Mouse (Mus musculus): ENCODE results near the gene Taar8a. TPM values are rescaled to one million over a fixed set of nuclear protein-coding genes. Genes with fewer than 3 reads are reported as not detected.

Gene Taar8a
- total and polyA plus RNA-seq, 3 experiments, result not detected

DNA sequence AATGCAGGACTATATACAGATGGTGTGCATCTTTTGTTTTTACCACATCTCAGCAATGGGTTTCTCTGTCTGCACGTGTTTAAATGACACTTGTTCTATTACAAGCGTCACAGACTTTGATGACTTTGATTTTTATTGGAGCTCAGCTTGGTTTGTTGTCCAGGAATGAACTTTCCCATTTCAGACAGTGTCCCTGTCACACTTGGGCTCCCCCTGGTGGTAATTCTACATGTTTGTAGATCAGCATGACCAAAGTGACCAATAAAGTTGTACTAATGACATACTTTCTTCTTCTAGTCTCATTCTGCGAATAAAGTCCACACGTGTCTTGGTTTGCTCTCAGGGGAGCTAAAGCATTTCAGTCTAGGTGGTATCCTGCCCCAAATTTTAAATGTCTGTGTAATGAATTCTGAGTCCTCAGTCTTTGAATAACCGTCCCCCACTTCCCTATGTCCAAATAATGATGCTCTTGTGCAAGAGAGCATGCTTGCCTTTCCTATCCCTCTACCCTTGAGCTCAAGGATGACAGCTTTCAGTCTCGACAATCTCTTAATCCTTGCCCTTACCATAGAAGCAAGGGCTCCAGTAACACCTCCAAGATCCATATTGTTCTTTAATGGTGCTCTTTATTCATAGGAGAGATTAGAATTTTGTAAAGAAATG, 34.9 kb downstream of the Taar8a start:
- Histone ChIP-seq H3K27ac (ENCODE audit: control insufficient read depth, low read depth, low read length) (no peak overlapping the region), H3K4me3 (ENCODE audit: control insufficient read depth in 1 of 2, insufficient read depth in 1 of 2, low read depth in 2 of 2, low read length in 2 of 2) (no peak overlapping the region), H3K36me3 (ENCODE audit: control insufficient read depth in 1 of 2, insufficient read depth in 2 of 2, low read length in 2 of 2) (no peaks in the 10 kb centered on the region), H3K9ac (ENCODE audit: control insufficient read depth, low read depth, low read length, poor library complexity, severe bottlenecking) (no peak overlapping the region), H3K9me3 (replicated peaks; ENCODE audit: insufficient read depth, low read length) (no peaks in the 10 kb centered on the region), H3K79me2 (ENCODE audit: control insufficient read depth, insufficient read depth, low read length, poor library complexity) (no peaks in the 10 kb centered on the region), H3K27me3 (ENCODE audit: control insufficient read depth in 1 of 2, insufficient read depth in 2 of 2, low read length in 2 of 2) (peaks cover 0 to 2% of the 10 kb centered on the region in 2 experiments; a peak in 3 of 4 replicates), H3K4me1 (ENCODE audit: control insufficient read depth in 1 of 2, insufficient read depth in 2 of 2, low read length in 2 of 2) (no peaks in the 10 kb centered on the region; a peak in 1 of 4 replicates)
- TF ChIP-seq MAX (IDR thresholded peaks at IDR 0.05; ENCODE audit: low read length) (no peak), ZC3H11A (IDR thresholded peaks at IDR 0.05; ENCODE audit: low read depth, low read length) (0 out of 2 replicates have a peak, but pooled peaks have one; percentile 8), MYC (IDR thresholded peaks at IDR 0.05; ENCODE audit: low read depth, low read length) (no peak), GATA1 (IDR thresholded peaks at IDR 0.05; ENCODE audit: low read depth, low read length) (no peak), SMC3 (IDR thresholded peaks at IDR 0.05; ENCODE audit: low read depth, low read length) (peak; percentile 75), CTCF (IDR thresholded peaks at IDR 0.05 in 2 of 3, conservative IDR thresholded peaks at IDR 0.05 in 1 of 3; ENCODE audit: control insufficient read depth in 1 of 3, insufficient read depth in 1 of 3, low read depth in 2 of 3, low read length in 3 of 3, poor library complexity in 1 of 3, severe bottlenecking in 1 of 3) (peak; percentile 48 to 78 (median 73)), RAD21 (IDR thresholded peaks at IDR 0.05; ENCODE audit: low read depth, low read length) (peak; percentile 42)
- peak; percentile 62 for DNase-seq (ENCODE audit: low read depth, low spot score)

Other genes starting within 250 kb of the Taar8a start
- not detected in 2 replicates for gene Vnn3, start 225.0 kb upstream of the Taar8a start, total RNA-seq (2012; rRNA removed)
- not detected for gene Vnn3, start 225.0 kb upstream of the Taar8a start, polyA plus RNA-seq (2012; ENCODE audit: insufficient read depth in 1 of 2, insufficient read length in 2 of 2, low read depth in 1 of 2, low replicate concordance in 2 of 2, missing spikeins in 1 of 2)
- not detected in 2 replicates for gene Vnn1, start 181.8 kb upstream of the Taar8a start, total RNA-seq (2012; rRNA removed)
- not detected for gene Vnn1, start 181.8 kb upstream of the Taar8a start, polyA plus RNA-seq (2012; ENCODE audit: insufficient read depth in 1 of 2, insufficient read length in 2 of 2, low read depth in 1 of 2, low replicate concordance in 2 of 2, missing spikeins in 1 of 2)
- gene Taar1, start 156.1 kb upstream of the Taar8a start, total RNA-seq (2012; rRNA removed), result not detected in 2 replicates
- gene Taar1, start 156.1 kb upstream of the Taar8a start, polyA plus RNA-seq (2012; ENCODE audit: insufficient read depth in 1 of 2, insufficient read length in 2 of 2, low read depth in 1 of 2, low replicate concordance in 2 of 2, missing spikeins in 1 of 2), result not detected
- gene Taar2, start 137.9 kb upstream of the Taar8a start, total RNA-seq (2012; rRNA removed), result not detected in 2 replicates
- gene Taar2, start 137.9 kb upstream of the Taar8a start, polyA plus RNA-seq (2012; ENCODE audit: insufficient read depth in 1 of 2, insufficient read length in 2 of 2, low read depth in 1 of 2, low replicate concordance in 2 of 2, missing spikeins in 1 of 2), result not detected
- gene Taar3, start 126.9 kb upstream of the Taar8a start, total RNA-seq (2012; rRNA removed), result not detected in 2 replicates
- gene Taar3, start 126.9 kb upstream of the Taar8a start, polyA plus RNA-seq (2012; ENCODE audit: insufficient read depth in 1 of 2, insufficient read length in 2 of 2, low read depth in 1 of 2, low replicate concordance in 2 of 2, missing spikeins in 1 of 2), result not detected
- gene Taar4, start 116.0 kb upstream of the Taar8a start, total RNA-seq (2012; rRNA removed), result not detected in 2 replicates
- gene Taar4, start 116.0 kb upstream of the Taar8a start, polyA plus RNA-seq (2012; ENCODE audit: insufficient read depth in 1 of 2, insufficient read length in 2 of 2, low read depth in 1 of 2, low replicate concordance in 2 of 2, missing spikeins in 1 of 2), result not detected
- gene Taar5, start 105.8 kb upstream of the Taar8a start, total RNA-seq (2012; rRNA removed), result not detected in 2 replicates
- gene Taar5, start 105.8 kb upstream of the Taar8a start, polyA plus RNA-seq (2012; ENCODE audit: insufficient read depth in 1 of 2, insufficient read length in 2 of 2, low read depth in 1 of 2, low replicate concordance in 2 of 2, missing spikeins in 1 of 2), result not detected
- gene Taar6, start 90.9 kb upstream of the Taar8a start, total RNA-seq (2012; rRNA removed), result not detected in 2 replicates
- not detected for gene Taar6, start 90.9 kb upstream of the Taar8a start, polyA plus RNA-seq (2012; ENCODE audit: insufficient read depth in 1 of 2, insufficient read length in 2 of 2, low read depth in 1 of 2, low replicate concordance in 2 of 2, missing spikeins in 1 of 2)
- gene Taar7a, start 83.0 kb upstream of the Taar8a start, total RNA-seq (2012; rRNA removed), result not detected in 2 replicates
- not detected for gene Taar7a, start 83.0 kb upstream of the Taar8a start, polyA plus RNA-seq (2012; ENCODE audit: insufficient read depth in 1 of 2, insufficient read length in 2 of 2, low read depth in 1 of 2, low replicate concordance in 2 of 2, missing spikeins in 1 of 2)
- gene Taar7b, start 76.6 kb upstream of the Taar8a start, total RNA-seq (2012; rRNA removed), result not detected in 2 replicates
- gene Taar7b, start 76.6 kb upstream of the Taar8a start, polyA plus RNA-seq (2012; ENCODE audit: insufficient read depth in 1 of 2, insufficient read length in 2 of 2, low read depth in 1 of 2, low replicate concordance in 2 of 2, missing spikeins in 1 of 2), result not detected
- not detected in 2 replicates for gene Taar7d, start 49.3 kb upstream of the Taar8a start, total RNA-seq (2012; rRNA removed)
- gene Taar7d, start 49.3 kb upstream of the Taar8a start, polyA plus RNA-seq (2012; ENCODE audit: insufficient read depth in 1 of 2, insufficient read length in 2 of 2, low read depth in 1 of 2, low replicate concordance in 2 of 2, missing spikeins in 1 of 2), result not detected
- gene Taar7e, start 38.9 kb upstream of the Taar8a start, total RNA-seq (2012; rRNA removed), result not detected in 2 replicates
- gene Taar7e, start 38.9 kb upstream of the Taar8a start, polyA plus RNA-seq (2012; ENCODE audit: insufficient read depth in 1 of 2, insufficient read length in 2 of 2, low read depth in 1 of 2, low replicate concordance in 2 of 2, missing spikeins in 1 of 2), result not detected
- not detected in 2 replicates for gene Taar7f, start 27.0 kb upstream of the Taar8a start, total RNA-seq (2012; rRNA removed)
- gene Taar7f, start 27.0 kb upstream of the Taar8a start, polyA plus RNA-seq (2012; ENCODE audit: insufficient read depth in 1 of 2, insufficient read length in 2 of 2, low read depth in 1 of 2, low replicate concordance in 2 of 2, missing spikeins in 1 of 2), result not detected
- gene Taar8b, start 15.8 kb downstream of the Taar8a start, total RNA-seq (2012; rRNA removed), result not detected in 2 replicates
- not detected for gene Taar8b, start 15.8 kb downstream of the Taar8a start, polyA plus RNA-seq (2012; ENCODE audit: insufficient read depth in 1 of 2, insufficient read length in 2 of 2, low read depth in 1 of 2, low replicate concordance in 2 of 2, missing spikeins in 1 of 2)
- gene Taar8c, start 25.4 kb downstream of the Taar8a start, total RNA-seq (2012; rRNA removed), result not detected in 2 replicates
- not detected for gene Taar8c, start 25.4 kb downstream of the Taar8a start, polyA plus RNA-seq (2012; ENCODE audit: insufficient read depth in 1 of 2, insufficient read length in 2 of 2, low read depth in 1 of 2, low replicate concordance in 2 of 2, missing spikeins in 1 of 2)
- not detected in 2 replicates for gene Taar9, start 33.0 kb downstream of the Taar8a start, total RNA-seq (2012; rRNA removed)
- gene Taar9, start 33.0 kb downstream of the Taar8a start, polyA plus RNA-seq (2012; ENCODE audit: insufficient read depth in 1 of 2, insufficient read length in 2 of 2, low read depth in 1 of 2, low replicate concordance in 2 of 2, missing spikeins in 1 of 2), result not detected
- gene Stx7, start 72.8 kb downstream of the Taar8a start, total RNA-seq (2012; rRNA removed), result 32.6 and 36.1 TPM in 2 replicates
- gene Stx7, start 72.8 kb downstream of the Taar8a start, polyA plus RNA-seq (2012; ENCODE audit: insufficient read depth in 1 of 2, insufficient read length in 2 of 2, low read depth in 1 of 2, low replicate concordance in 2 of 2, missing spikeins in 1 of 2), result 10 to 100 TPM in 1 of 2 experiments, not detected in 1; 37.7 TPM
- gene Moxd1, start 147.0 kb downstream of the Taar8a start, total RNA-seq (2012; rRNA removed), result not detected in 2 replicates
- not detected for gene Moxd1, start 147.0 kb downstream of the Taar8a start, polyA plus RNA-seq (2012; ENCODE audit: insufficient read depth in 1 of 2, insufficient read length in 2 of 2, low read depth in 1 of 2, low replicate concordance in 2 of 2, missing spikeins in 1 of 2)

Data from MEL (cell line).